Mouse (Mus musculus): ENCODE data around the gene Chmp1a.
"Not testable (repeated sequence)": the region's sequence is repeated elsewhere in the genome, so short reads cannot be mapped to it uniquely, and the experiment has no call there.

Chmp1a gene

DNA sequence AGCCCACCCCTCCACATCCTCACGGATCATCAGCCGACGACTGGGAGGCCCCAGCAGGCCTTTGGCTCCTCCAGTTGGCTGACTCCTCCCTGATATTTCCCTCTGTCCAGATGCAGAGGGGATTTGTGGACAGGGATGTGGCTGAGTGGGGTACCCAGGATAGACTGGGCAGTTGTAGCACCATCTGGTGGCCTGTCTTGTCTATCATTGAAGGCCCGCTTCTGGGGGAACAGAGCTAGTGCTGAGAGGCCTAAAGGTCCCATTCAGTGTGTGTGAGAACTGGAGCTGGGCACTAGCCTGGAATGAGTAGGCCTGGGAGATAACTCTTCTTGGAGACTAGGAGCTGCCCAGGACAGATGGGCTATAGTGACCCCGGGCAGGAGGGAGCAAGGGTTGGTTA is 19.2 kb upstream of the Chmp1a start:
- DNase-seq (ENCODE audit: extremely low spot score) = no peak

DNA sequence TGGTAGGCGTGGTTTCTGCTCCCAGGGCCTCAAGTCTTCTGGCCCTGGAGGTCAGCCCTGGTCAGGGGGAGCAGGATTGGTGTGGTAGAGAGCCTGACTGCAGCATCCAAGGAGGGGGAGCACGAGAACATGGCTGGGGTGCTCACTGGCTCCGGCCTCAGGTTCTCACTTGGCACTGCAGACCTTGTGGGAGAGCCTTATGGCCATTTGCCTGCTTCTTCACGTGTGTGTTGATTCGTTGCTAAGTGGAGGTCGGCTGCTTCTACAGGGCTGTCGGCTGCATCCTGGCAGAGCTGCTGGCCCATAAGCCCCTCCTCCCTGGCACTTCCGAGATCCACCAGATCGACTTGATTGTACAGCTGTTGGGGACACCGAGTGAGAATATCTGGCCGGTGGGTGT is 17.8 kb upstream of the Chmp1a start:
- DNase-seq (ENCODE audit: extremely low spot score) = not testable (repeated sequence)

DNA sequence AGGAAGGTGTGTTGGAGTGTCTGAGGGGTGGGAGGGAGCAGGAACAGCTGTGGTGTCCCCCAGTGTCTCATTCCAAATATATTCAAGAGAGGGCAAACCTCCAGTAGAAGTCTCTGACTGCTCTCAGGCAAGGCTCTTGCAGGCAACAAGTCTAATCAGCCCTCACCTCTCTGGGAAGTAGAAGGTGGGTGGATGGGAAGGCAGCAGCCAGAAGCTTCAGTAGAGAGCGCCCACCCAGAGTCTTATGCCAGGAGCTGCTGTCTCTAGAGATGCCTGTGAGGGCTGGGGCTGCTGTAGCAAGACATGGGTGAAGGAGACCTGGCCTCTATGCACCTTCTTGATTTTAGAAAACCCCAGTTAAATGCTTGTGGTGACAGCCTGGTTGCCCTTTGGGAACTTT is 15.9 kb upstream of the Chmp1a start:
- DNase-seq (ENCODE audit: extremely low spot score) = no peak

DNA sequence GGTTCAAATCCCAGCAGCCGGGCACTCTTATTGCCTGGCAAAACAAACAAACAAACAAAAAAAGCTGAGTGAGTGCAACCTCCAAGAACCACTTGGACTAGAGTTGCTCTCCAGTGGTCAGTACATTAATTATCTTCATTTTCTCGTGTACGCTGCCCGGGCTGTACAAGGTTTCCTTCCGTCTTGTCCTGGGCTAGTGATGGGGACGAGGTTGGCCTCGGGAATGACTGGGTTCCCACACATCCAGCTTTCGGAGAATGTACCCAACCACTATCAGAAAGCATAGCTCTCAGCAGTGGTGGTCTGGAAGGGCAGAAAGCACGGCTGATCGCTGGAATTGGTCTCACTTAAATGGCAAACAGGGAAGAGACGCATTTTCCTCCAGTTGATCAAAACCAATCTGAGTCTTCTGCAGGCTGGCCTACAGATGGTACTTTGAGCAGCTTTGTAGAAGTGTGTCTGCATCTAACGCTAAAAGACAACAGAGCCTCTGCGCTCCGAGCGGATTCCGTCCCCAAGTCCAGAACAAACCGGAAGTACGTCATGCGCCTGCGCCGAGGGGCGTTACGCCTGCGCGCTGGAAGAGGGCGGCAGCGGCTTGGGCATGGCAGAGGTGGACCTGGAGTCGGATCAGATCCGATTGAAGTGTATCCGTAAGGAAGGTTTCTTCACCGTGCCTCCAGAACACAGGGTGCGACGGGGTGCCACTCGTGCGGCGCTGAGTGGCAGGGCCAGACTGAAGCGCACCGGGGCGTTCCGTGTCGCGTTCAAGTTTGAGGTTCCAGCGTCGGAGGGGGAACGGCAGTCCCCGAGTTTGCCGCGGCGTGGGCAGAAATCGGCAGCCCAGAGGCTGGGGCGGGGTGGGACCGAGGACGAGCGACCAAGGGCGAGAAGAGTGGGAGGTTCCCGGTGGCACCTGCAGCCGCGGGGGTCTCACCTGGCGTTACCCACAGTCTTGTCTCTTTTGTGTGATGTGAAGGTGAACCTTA is 12.0 kb upstream of the Chmp1a start, which contains the start of gene Cdk10:
Gene Cdk10, plus strand, starts transcription at position 565 of the 989 bp plus-strand sequence.
- DNase-seq (ENCODE audit: extremely low spot score) = peak; percentile 90

DNA sequence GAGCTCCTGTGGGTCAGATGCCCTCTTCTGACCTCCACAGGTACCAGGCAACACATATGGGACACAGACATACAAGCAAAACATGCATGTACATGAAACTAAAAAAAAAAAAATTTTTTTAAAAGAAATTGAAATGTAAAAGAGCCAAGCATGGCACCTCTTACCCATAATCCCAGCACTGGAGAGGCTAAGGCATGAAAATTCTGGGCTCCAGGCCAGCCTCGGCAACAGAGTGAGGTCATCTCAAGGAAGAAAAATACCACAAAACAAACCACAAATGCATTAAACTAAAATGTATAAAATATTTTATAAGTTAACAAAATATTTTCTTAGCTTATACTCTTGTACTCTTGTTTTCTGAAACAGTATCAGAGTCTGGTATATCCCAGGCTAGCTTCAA is 8.4 kb upstream of the Chmp1a start:
- DNase-seq (ENCODE audit: extremely low spot score) = no peak

DNA sequence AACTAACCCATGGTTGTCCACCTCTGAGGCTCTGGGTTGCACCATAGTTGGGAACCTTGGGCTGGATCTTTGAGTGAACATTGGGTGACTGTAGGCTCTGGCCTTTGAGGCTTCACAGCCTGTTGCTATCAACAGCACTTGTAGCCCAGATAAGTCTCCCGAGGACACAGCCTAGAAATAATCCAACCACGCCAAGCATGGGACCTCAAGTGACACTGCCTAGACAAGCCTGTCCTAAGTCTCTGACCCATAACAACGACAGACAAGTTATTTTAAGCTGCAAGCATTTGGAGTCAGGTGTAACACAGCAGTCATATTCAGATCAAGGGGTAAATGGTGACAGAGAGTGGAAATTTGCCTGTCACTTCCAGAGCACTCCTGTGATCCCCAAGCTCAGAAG is 2.9 kb upstream of the Chmp1a start:
- DNase-seq (ENCODE audit: extremely low spot score) = no peak

DNA sequence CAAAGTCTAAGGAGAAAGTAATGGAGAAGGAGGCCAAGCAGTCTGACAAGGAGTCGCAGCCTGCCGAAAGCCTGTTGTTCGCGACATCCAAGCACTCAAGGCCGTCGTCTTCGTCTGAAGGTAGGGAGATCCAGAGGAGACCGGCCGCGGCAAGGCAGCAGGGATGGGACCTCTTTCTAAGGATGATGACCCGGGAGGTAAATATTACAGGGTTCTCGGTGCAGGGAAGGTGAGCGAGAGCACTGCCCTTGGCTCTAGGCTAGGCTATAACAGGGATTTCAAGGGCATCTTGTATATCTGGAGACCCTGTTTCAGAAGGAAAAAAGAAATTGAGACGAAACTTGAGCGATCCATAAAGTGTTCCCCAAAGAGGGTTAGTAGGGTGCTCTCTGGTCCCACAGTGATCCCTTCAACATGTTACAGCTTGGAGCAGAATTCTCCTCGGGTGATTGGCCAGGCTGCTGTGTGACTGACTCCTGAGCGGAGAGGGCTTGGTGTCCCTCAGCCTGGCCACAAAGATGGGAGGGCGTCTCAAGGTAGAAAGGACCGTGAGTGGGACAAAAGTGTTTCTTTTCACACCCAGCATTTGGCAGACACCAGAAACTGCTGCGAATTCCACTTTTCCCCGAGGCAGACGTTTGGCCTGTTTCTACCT is 682 bp upstream of the Chmp1a start:
- DNase-seq (ENCODE audit: extremely low spot score) = no peak

DNA sequence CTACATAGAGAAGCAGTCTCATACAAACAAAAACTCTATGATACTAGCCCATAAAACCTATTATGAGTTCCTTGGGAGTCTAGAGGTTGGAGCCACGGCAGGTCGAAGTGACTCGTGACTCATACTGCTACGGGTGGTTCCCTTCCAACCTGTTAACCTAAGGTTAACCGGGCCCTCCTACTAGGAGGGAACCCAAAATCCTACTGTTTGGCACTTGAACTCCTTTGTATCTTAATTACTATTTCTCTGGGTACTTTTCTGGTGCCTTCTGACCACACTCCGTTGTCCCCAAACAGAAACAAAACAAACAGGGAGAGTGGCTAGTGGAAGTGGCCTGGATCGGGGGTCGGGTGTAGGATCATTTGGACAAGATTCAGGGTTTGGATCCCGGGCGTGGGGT is 687 bp downstream of the Chmp1a start:
- DNase-seq (ENCODE audit: extremely low spot score) = no peak

DNA sequence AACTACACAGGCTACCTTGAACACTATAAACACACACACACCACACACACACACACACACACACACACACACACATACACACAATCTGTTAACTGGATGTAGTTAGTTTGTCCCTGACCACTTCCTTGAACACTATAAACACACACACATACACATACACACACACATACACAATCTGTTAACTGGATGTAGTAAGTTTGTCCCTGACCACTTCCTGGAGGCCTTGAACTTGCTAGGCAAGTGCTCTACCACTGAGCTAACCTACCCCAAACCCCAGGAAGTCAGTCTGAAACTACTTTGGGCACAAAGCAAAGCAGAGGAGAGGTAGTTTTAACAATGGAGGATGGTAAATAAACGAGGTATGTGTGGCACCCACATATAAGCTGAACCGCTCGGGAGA is 9.0 kb downstream of the Chmp1a start:
- no peak for DNase-seq (ENCODE audit: extremely low spot score)

DNA sequence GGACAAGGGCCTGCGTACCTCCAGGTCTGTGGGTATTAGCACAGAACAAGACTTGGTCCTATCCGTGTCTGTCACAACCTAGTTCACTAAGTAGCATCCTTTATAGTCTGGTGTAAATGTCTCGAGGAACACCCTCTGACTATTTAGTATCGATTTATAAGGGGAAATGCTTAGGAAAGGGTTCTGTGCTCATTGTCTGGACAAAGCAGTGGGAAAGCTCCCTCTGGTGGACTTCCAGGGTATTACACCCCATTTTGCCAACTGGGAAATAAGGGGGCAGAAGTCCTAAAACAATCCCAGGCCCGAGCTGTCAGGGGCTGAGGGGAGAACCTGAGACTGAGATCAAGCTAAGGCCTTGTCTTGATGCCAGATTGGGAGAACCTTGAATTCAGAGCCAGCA is 10.3 kb downstream of the Chmp1a start:
- peak; percentile 83 for DNase-seq (ENCODE audit: extremely low spot score)

DNA sequence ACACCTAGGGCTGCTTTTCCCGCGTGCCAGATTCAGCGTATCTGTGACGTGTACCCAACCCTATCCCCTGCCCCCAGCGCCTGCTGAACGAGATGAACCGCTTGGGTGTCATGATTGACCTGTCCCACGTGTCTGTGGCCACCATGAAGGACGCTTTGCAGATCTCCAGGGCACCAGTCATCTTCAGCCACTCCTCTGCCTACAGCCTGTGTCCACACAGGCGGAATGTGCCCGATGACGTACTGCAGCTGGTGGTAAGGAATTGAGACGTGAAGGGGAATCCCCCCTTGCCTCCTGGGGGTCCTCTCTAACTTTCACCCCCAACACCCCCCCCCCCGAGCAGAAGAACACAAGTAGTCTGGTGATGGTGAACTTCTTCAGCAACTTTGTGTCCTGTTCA is 12.7 kb downstream of the Chmp1a start:
- DNase-seq (ENCODE audit: extremely low spot score) = no peak

DNA sequence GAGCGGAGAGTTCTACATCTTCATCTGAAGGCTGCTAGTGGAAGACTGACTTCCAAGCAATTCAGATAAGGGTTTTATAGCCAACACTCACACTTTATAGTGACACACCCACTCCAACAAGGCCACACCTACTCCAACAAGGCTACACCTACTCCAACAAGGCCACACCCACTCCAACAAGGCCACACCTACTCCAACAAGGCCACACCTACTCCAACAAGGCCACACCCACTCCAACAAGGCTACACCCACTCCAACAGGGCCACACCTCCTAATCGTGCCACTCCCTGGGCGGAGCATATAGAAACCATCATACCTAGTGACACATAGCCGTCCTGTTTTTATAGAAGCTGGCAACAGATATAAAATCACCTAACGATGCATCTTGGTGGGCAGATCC is 15.5 kb downstream of the Chmp1a start:
- DNase-seq (ENCODE audit: extremely low spot score) = not testable (repeated sequence)

DNA sequence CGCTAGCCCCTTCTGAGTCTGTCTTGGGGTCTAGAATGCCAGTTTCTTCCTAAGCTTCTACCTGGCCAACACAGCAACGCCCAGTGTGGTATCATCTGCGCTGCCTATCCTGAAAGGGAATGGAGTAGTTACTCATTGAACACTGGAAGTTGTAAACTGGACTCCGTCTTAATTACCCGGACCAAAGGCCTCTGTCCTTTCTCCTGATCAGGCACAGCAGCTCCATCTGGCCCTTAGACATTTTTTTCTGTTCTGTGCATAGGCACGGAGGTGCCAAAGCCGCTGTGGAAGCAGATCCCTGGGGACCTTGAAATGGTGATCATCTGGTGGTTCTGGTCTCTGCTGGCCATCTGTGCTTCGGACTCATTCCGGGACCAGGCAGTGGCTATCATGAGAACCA is 18.8 kb downstream of the Chmp1a start:
- no peak for DNase-seq (ENCODE audit: extremely low spot score)

DNA sequence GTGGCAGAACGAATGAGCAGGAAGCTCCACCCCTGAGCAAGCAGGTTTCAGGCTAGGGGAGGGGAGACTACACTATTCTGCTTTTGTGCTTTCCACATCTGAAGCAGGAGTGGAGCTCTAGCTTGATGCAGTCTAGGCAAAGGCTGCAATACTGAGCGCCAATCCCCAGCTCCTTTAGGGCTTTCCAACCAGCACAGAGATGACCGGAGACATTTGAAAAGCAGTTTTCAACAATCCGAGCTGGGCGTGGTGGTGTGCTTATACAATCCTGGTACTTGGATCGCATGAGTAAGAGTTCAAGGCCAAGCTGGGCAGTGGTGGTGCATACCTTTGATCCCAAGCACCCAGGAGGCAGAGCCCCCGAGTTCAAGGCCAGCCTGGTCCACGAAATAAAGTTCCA is 20.7 kb downstream of the Chmp1a start:
- no peak for DNase-seq (ENCODE audit: extremely low spot score)

DNA sequence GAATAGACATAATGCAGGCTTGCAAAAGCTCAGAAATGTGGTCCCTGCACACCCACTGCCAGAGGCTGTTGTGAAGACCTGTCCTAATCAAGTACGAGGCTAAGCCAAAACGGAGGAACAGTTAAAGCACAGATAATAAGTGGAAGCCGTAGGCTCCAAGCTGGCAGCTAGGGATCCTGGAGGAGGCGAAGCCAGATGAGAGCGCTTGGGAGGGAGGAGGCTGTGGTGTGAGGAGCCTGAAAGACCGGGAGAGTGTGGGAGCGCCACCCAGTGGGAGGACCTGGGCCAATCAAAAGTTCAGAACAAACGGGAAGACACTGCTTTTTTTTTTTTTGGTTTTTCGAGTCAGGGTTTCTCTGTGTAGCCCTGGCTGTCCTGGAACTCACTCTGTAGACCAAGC is 21.9 kb downstream of the Chmp1a start:
- peak; percentile 84 for DNase-seq (ENCODE audit: extremely low spot score)

DNA sequence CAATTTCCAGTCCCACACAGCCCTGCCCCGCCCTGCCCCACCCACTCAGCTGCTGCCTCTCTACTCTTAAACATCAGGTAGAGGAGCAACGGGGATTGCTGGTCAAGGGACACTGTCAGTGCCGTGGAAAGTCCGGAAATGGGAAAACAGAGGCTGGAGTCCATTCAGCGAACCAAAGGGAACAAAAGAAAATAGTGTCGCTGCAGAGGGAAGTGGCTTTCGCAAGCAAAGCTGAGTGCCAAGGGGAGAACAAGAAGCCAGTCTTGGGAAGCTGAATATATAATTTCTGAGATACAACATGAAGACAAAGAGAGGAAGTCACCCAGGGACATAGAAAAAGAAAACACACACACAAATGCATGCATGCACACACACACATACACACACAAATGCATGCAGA is 23.7 kb downstream of the Chmp1a start:
- DNase-seq (ENCODE audit: extremely low spot score) = no peak

DNA sequence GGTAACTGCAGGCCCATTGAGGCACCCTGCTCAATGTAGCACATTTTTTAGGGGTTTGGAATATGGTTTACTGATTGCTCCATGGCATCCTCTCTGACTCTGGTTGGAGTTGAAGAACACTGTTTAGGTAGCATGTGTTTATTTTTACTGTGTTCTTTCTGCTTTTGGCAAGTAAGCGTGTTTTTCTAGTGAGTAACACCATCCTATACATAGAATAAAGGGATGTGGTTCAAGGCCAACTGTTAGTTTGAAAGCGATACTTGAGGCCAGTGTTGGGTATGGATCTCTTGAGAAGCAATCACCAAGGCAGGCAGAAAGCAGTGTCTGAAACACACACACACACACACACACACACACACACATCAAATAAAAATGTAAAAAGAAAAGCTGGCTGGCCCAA is 24.6 kb downstream of the Chmp1a start:
- DNase-seq (ENCODE audit: extremely low spot score) = no peak

DNA sequence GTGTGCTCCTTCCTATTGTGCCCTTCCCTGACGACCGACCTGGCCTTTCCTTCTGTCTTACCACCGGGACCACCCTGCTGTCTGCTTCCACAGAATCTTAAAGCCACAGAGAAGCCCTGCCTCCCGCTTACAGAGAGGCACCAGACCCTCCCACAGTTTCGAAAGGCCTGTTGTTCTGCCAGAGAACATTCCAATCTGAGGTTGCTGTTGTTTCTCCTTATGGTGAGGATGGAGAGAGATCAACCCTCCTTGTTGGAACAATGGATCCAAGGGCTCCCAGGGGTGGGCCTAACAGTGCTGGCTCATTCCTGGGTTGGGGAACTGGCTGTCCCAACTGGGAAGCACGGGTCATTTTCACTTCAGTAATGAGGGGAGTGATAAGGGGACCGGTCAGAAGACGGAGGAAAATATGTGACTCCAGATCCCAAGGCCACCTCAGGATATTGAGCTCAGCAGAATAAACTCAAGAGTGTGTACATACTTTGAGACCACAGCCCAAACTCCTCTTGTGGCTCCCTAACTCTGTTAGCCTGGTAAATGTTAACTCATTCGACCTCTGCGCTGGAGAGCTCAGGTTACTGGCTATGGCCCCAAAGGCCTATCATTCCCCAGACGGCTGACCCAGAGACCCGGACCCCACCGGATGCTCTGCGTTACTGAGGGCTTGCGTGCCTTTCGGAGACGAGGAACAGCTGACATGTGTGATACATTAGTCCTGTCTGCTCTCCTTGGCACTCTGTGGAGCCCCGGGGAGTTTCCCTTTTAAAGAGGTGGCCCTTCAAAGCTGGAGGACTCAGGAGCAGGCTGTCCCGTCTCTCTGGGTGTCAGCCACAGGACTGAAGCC is 26.8 kb downstream of the Chmp1a start, which contains the start of gene Dpep1:
Gene Dpep1, plus strand, starts transcription at position 677 of the 844 bp plus-strand sequence.
- DNase-seq (ENCODE audit: extremely low spot score) = peak; percentile 66

DNA sequence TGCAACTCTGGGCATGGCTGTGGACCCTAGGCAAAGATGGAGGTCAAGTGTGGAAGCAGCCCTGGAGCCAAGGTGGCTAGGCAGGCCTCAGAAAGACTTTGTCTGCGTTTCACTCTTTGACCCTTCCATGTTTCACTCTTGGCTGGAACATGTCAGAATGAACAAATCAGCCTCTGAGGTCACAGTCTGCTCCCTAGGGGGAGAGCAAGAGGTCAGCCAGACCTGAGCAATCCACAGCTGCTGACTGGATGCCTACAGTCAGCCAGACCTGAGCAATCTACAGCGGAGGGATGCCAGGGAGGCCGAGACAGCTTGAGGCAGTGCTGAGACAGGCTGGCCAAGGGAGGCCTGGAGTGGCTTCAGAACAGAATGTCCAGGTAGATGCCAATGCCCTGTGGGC is 31.2 kb downstream of the Chmp1a start:
- peak; percentile 59 for DNase-seq (ENCODE audit: extremely low spot score)

DNA sequence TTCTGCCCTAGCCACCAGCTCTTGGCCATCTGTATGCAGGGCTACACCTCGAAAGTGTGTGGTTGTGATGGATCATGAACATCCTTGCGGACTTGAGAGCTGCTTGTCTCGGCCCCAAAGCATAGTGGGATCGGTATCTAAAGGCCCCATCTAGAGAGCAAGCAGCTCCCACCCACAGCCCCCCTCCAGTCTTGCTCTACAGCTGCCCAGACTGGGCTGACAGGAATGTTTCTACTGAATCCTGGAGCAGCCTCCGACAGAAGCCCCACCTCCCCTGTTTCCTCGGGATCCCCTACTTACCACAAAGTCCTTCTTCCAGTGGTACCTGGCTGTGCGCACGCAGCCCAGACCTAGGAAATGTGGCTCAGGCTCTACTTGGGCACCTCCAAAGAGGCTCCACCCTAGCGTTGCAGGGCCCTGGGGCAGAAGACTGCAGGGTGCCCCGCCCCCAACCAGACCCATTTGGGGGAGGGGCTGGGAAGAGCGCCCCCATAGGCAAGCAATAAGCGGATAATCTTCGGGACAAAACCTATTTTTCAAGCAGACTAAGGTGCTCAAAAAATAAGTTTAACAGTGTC is 54.6 kb downstream of the Chmp1a start, which contains the start of gene Sult5a1:
Gene Sult5a1, minus strand, starts transcription at position 428 of the 578 bp plus-strand sequence.
- DNase-seq (ENCODE audit: extremely low spot score) = peak; percentile 28

DNA sequence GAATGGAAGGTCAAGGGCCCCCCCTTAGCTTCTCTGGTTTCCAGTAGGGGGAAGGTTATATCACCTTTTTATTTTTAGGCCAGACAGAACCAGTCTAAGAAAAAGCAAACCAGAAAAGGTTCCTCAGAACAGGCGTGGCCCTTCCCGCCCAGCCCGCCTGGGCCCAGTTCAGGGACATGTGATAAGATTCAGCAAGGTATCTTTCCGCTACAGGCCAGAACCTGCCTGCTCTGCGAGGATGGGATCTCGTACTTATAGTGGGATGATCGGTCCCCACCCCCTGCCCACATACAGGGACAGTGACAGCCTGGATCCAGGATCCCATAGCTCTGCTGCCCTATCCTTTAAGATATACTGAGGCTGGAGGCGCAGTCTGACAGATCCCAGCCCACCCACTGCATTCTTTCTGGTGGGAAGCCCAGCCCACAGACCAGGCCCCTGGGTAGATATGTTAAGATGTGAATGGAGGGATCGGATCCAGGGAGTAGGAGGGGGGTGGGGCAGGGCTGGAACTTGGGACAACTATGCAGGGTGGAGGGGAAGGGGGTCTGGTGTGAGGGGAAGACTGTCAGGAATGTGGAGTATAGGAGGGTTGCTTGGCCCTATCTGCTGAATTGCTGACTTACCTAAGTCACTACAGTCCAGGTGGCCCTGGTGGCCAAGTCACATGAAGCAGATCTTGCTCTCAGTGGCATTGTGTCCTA is 56.3 kb downstream of the Chmp1a start:
- no peak for DNase-seq (ENCODE audit: extremely low spot score)
